Mouse (Mus musculus) hindbrain, embryonic 15.5 days (tissue): Measurements from ENCODE around the gene Stx17. TPM values are rescaled to one million over a fixed set of nuclear protein-coding genes. Genes with fewer than 3 reads are reported as not detected.

Source experiments
- ATAC-seq: fragments of 200-750 bp; cut with Nextera tagmentation; 2 replicates; pipeline ENCODE4 v1.8.0; 2017; ENCODE audit warnings: low read depth, moderate number of reproducible peaks, moderate TSS enrichment; ENCODE audit not compliant: low FRiP score
- H3K27ac ChIP-seq: fragments of 300-500 bp; sonication (generic); replicated peaks from 2 replicates; pipeline ENCODE4 v1.5.1; 2015; ENCODE audit warnings: mild to moderate bottlenecking, inconsistent platforms
- H3K27me3 ChIP-seq: fragments of 300-500 bp; sonication (generic); 2 replicates; pipeline ENCODE4 v1.6.1; 2015; ENCODE audit warnings: control low read depth, inconsistent platforms
- H3K36me3 ChIP-seq: fragments of 300-500 bp; sonication (generic); 2 replicates; pipeline ENCODE4 v1.6.1; 2015; ENCODE audit warnings: control low read depth, inconsistent platforms
- H3K4me1 ChIP-seq: fragments of 300-500 bp; sonication (generic); replicated peaks from 2 replicates; pipeline ENCODE4 v1.6.1; 2015; ENCODE audit warnings: control low read depth, inconsistent platforms
- H3K4me2 ChIP-seq: fragments of 300-500 bp; sonication (generic); 2 replicates; pipeline ENCODE4 v1.6.1; 2015; ENCODE audit warnings: moderate library complexity, mild to moderate bottlenecking, inconsistent platforms
- H3K4me3 ChIP-seq: fragments of 300-500 bp; sonication (generic); 2 replicates; pipeline ENCODE4 v1.5.1; 2015; ENCODE audit warnings: mild to moderate bottlenecking, inconsistent platforms
- H3K9ac ChIP-seq: fragments of 300-500 bp; sonication (generic); 2 replicates; pipeline ENCODE4 v1.6.1; 2015; ENCODE audit warnings: inconsistent platforms
- H3K9me3 ChIP-seq: fragments of 300-500 bp; sonication (generic); 2 replicates; pipeline ENCODE4 v1.6.1; 2016; ENCODE audit warnings: control low read depth, inconsistent platforms
- WGBS: fragments of 180-500 bp; shearing (Covaris S2); methylation state at CpG from one replicate; pipeline ENCODE4 v1.1.7; 2015; 5-methylcytosine and 5-hydroxymethylcytosine counted together
- polyA plus RNA-seq: library from polyadenylated mRNA; unstranded; fragments of >200 nt; fragmentation: Nextera tagmentation; extraction: Ambion mirVana; gene quantifications from 2 replicates; pipeline ENCODE4 v1.2.1, GENCODE M21; 2015

Gene Stx17
- polyA plus RNA-seq, result 24.1 and 24.7 TPM in 2 replicates

GRCm38 (mm10) chr4:48124773-48125469, at the start of gene Stx17:
Gene Stx17, plus strand, starts transcription at chr4:48124915.
- Histone ChIP-seq H3K9me3 (no peaks in the 10 kb centered on the region), H3K4me3 (peak within 1 kb of the TSS; percentile 89), H3K4me2 (peak within 1 kb of the TSS; percentile 79), H3K27ac (peak within 1 kb of the TSS; percentile 66), H3K27me3 (no peaks in the 10 kb centered on the region), H3K36me3 (no peaks in the 10 kb centered on the region), H3K4me1 (peaks cover 8% of the 10 kb centered on the region; the same call in 1 of the 2 replicates), H3K9ac (peak within 1 kb of the TSS; percentile 91)
- WGBS, result 1% methylated on average over 57 of the region's 58 CpGs
- ATAC-seq, result peak; percentile 100

- H3K4me3 ChIP-seq, result no peak overlapping the region
- H3K9me3 ChIP-seq, result no peaks in the 10 kb centered on the region
- H3K4me1 ChIP-seq, result peaks cover 8% of the 10 kb centered on the region; the same call in 1 of the 2 replicates
- H3K36me3 ChIP-seq, result no peaks in the 10 kb centered on the region
- 0 out of 2 replicates have a peak, but pooled peaks have one; percentile 42 for ATAC-seq
- H3K4me2 ChIP-seq, result no peak overlapping the region
- no peaks in the 10 kb centered on the region for H3K27me3 ChIP-seq
- no peak overlapping the region for H3K27ac ChIP-seq
- WGBS, result 74% methylated on average over 13 of the region's 13 CpGs
- no peak overlapping the region for H3K9ac ChIP-seq
Measured at GRCm38 (mm10) chr4:48076693-48077471, 47.8 kb upstream of the Stx17 start.

DNA sequence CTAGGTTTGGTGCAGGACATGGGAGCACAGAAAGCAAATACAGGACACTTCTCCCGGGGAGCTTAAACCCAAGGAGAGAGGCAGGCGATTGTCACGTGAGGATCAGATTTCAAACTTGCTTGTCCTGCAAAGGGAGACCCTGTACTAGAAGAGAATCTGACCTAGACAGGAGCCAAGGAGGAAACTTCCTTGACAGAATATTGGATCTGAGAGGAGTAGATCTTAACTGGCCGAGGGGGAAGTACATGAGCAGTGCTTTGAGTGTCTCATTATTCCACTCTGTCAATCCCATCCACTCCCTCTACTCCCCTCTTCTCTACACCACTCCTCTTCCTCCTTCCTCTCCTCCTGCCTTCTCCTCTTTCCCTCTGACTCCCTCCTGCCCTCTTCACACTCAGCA, 46.5 kb upstream of the Stx17 start:
- WGBS, result 30% methylated on average over 4 of the region's 4 CpGs

GRCm38 (mm10) chr4:48079285-48080039, 45.3 kb upstream of the Stx17 start:
- peaks cover 8% of the 10 kb centered on the region; the same call in 1 of the 2 replicates for H3K4me1 ChIP-seq
- H3K4me3 ChIP-seq, result no peak overlapping the region
- H3K9me3 ChIP-seq, result no peaks in the 10 kb centered on the region
- no peaks in the 10 kb centered on the region for H3K36me3 ChIP-seq
- 0 out of 2 replicates have a peak overlapping the region, but pooled peaks have one; percentile 3 for H3K27ac ChIP-seq
- WGBS, result 54% methylated on average over 8 of the region's 8 CpGs
- H3K4me2 ChIP-seq, result no peak overlapping the region
- no peak overlapping the region for H3K9ac ChIP-seq
- no peaks in the 10 kb centered on the region for H3K27me3 ChIP-seq
- peak; percentile 45; the same call in 1 of the 2 replicates for ATAC-seq

More for the DNA sequence above, 46.5 kb upstream of the Stx17 start:
- H3K9ac ChIP-seq, result no peak overlapping the region
- no peaks in the 10 kb centered on the region for H3K27me3 ChIP-seq
- no peaks in the 10 kb centered on the region for H3K36me3 ChIP-seq
- H3K4me3 ChIP-seq, result no peak overlapping the region
- ATAC-seq, result no peak
- no peak overlapping the region for H3K27ac ChIP-seq
- no peaks in the 10 kb centered on the region for H3K9me3 ChIP-seq
- H3K4me1 ChIP-seq, result peaks cover 8% of the 10 kb centered on the region; the same call in 1 of the 2 replicates
- no peak overlapping the region for H3K4me2 ChIP-seq

GRCm38 (mm10) chr4:48083452-48083851, 41.3 kb upstream of the Stx17 start:
- no peak overlapping the region for H3K4me2 ChIP-seq
- H3K27me3 ChIP-seq, result no peaks in the 10 kb centered on the region
- H3K4me3 ChIP-seq, result no peak overlapping the region
- 93% methylated on average over 4 of the region's 4 CpGs for WGBS
- no peaks in the 10 kb centered on the region for H3K36me3 ChIP-seq
- H3K9me3 ChIP-seq, result no peaks in the 10 kb centered on the region
- peaks cover 3% of the 10 kb centered on the region; the same call in 1 of the 2 replicates for H3K4me1 ChIP-seq
- H3K27ac ChIP-seq, result no peak overlapping the region
- ATAC-seq, result no peak
- no peak overlapping the region for H3K9ac ChIP-seq

DNA sequence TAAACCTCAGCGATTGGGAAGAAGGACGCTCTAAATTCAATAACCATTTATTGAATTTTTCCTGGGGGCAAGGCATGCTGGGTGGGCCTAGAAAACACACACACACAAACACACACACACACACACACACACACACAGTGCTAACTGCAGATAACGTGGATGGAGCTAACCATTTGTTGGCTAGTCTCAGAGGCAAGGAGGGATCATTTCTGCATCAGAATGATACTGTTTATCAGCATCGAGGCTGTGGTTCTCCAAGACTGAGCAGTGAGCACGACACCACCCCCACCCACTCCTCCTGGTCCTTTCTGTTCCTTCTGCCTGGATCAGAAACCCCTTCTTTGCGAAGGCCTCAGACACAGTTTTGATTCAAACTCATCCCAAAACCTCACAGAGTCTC, 38.1 kb upstream of the Stx17 start:
- Histone ChIP-seq H3K4me1 (no peaks in the 10 kb centered on the region), H3K9ac (no peak overlapping the region), H3K4me3 (no peak overlapping the region), H3K27me3 (no peaks in the 10 kb centered on the region), H3K9me3 (no peaks in the 10 kb centered on the region), H3K27ac (no peak overlapping the region), H3K36me3 (no peaks in the 10 kb centered on the region), H3K4me2 (no peak overlapping the region)
- WGBS, result 48% methylated on average over 6 of the region's 6 CpGs
- no peak for ATAC-seq

DNA sequence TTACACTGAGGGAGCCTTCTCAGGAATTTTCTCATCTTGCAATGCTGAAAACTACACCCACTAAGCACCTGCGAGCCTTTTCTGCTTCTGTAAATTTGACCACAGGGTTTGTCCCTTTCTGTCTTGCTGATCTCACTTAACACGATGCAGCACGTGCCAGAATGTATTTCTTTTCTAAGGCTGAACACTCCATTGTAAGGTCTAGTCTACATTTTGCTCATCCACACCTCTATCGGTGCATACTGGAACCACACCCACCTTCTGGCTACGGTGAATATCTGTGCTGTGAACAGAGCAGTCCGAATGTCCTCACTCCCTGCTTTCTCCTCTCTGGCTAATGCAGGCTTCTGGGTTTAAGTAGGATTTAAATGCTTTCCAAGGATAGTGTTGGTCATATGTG, 37.2 kb upstream of the Stx17 start:
- Histone ChIP-seq H3K4me1 (no peaks in the 10 kb centered on the region), H3K4me3 (no peak overlapping the region), H3K9ac (no peak overlapping the region), H3K4me2 (no peak overlapping the region), H3K9me3 (no peaks in the 10 kb centered on the region), H3K27me3 (no peaks in the 10 kb centered on the region), H3K36me3 (no peaks in the 10 kb centered on the region), H3K27ac (no peak overlapping the region)
- 88% methylated on average over 6 of the region's 6 CpGs for WGBS
- ATAC-seq, result no peak

DNA sequence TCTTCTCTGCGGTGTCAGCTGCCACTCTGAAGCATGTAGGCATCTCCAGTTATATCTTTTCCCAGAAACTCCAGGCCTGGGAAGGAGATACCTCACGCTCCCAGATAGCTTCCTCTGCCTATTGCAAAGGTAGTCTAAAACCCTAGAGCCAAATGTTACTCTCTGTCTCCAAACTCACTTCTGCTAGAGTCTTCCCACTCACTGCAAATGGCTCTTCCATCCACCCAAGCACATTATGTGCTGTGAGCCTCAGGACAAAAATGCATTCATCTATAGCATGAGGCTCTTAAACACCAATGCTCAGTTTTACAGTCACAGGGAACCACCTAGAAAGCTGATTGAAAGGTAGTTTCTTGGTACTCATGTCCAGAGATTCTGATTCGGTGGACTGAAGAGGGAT, 31.5 kb upstream of the Stx17 start:
- Histone ChIP-seq H3K9ac (no peak overlapping the region), H3K4me2 (no peak overlapping the region), H3K27me3 (no peaks in the 10 kb centered on the region), H3K4me1 (no peaks in the 10 kb centered on the region), H3K36me3 (no peaks in the 10 kb centered on the region), H3K9me3 (no peaks in the 10 kb centered on the region), H3K27ac (no peak overlapping the region), H3K4me3 (no peak overlapping the region)
- ATAC-seq, result no peak
- WGBS, result 78% methylated on average over 3 of the region's 3 CpGs

DNA sequence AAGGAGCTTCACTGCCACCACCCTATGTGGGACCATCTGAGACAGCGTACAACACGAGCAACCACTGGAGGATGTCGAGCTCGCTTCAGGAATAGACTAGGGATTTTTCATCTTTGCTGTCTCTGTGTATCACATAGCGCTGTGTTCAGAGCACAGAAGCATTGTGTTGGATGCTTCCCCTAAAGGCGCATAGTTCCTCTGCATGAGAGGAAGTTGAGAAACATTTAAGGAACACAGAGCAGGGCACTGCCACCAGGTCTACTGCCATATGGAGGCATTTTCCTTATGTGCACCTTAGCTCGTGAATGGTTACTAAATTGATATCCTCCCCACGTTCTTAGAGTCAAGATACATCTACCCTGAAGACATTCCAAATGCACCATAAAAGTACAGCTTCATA, 24.5 kb upstream of the Stx17 start:
- ATAC-seq, result no peak

DNA sequence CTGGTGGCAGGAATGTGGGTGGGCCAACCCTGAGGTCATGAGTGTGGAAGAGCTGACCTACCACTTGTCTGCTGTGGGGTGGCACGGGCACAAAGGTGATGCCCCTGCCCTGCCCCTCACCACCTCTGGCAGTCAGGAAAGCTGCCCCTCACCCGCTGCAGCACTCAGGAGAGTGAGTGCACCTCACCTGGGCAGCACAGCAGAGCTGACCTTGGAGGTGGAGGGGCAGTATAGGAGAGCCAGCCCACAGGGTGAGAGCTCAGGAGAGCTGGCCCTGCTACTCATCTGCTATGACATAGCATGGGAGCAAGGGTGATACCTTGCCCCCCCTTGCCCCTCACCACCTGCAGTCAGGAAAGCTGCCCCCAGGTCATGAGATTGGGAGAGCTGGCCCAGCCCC, 22.7 kb upstream of the Stx17 start:
- H3K36me3 ChIP-seq, result no peaks in the 10 kb centered on the region
- no peak overlapping the region for H3K9ac ChIP-seq
- no peaks in the 10 kb centered on the region for H3K9me3 ChIP-seq
- H3K27me3 ChIP-seq, result no peaks in the 10 kb centered on the region
- no peaks in the 10 kb centered on the region for H3K4me1 ChIP-seq
- WGBS, result 82% methylated on average over 2 of the region's 2 CpGs
- ATAC-seq, result no peak
- H3K4me3 ChIP-seq, result no peak overlapping the region
- no peak overlapping the region for H3K27ac ChIP-seq
- no peak overlapping the region for H3K4me2 ChIP-seq

More for the DNA sequence above, 24.5 kb upstream of the Stx17 start:
- WGBS, result 84% methylated on average over 8 of the region's 8 CpGs
- no peaks in the 10 kb centered on the region for H3K9me3 ChIP-seq
- H3K36me3 ChIP-seq, result no peaks in the 10 kb centered on the region
- no peaks in the 10 kb centered on the region for H3K27me3 ChIP-seq
- no peak overlapping the region for H3K4me2 ChIP-seq
- H3K4me1 ChIP-seq, result no peaks in the 10 kb centered on the region
- H3K9ac ChIP-seq, result no peak overlapping the region
- H3K4me3 ChIP-seq, result no peak overlapping the region
- H3K27ac ChIP-seq, result no peak overlapping the region

GRCm38 (mm10) chr4:48105387-48105786, 19.3 kb upstream of the Stx17 start:
- Histone ChIP-seq H3K36me3 (no peaks in the 10 kb centered on the region), H3K9me3 (no peaks in the 10 kb centered on the region), H3K4me1 (no peaks in the 10 kb centered on the region), H3K27me3 (no peaks in the 10 kb centered on the region), H3K27ac (no peak overlapping the region), H3K4me3 (no peak overlapping the region), H3K4me2 (no peak overlapping the region), H3K9ac (no peak overlapping the region)
- ATAC-seq, result no peak
- 65% methylated on average over 5 of the region's 5 CpGs for WGBS

DNA sequence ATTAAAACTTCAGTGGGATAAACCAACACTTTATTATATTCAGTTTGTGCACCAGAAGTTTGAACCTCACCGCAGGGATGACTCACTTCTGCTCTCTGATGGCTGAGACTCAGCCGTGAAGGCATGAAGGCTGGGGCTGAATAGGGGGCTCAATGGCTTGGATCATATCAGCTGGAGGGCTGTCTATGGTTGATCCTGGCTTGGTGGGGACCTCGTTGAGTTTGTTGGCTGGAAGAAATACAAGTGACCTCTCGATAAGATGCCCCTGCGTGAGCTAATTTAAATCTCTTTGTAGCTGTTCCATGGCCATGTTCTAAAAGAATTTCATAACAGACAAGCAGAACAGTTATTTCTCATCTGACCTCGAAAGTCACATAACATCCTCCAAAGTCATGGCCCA, 17.6 kb upstream of the Stx17 start:
- H3K36me3 ChIP-seq, result no peaks in the 10 kb centered on the region
- no peak overlapping the region for H3K9ac ChIP-seq
- no peaks in the 10 kb centered on the region for H3K4me1 ChIP-seq
- no peak for ATAC-seq
- no peak overlapping the region for H3K27ac ChIP-seq
- 91% methylated on average over 6 of the region's 6 CpGs for WGBS
- no peaks in the 10 kb centered on the region for H3K27me3 ChIP-seq
- no peak overlapping the region for H3K4me2 ChIP-seq
- no peak overlapping the region for H3K4me3 ChIP-seq
- H3K9me3 ChIP-seq, result no peaks in the 10 kb centered on the region
